Mouse (Mus musculus) heart, embryonic 10.5 days (tissue): ENCODE measurements around the gene Fam83f. TPM values are rescaled to one million over a fixed set of nuclear protein-coding genes. Genes with fewer than 3 reads are reported as not detected.
A peak's percentile ranks its signal among the peaks of the same experiment; 100 is the strongest.

Experiments used
- DNase-seq: peaks from one replicate; pipeline ENCODE4 v3.0.0-alpha.2; 2017; ENCODE audit warnings: low spot score
- H3K27ac ChIP-seq: fragments of 300-500 bp; sonication (generic); 2 replicates; pipeline ENCODE4 v1.5.1; 2016; ENCODE audit warnings: mild to moderate bottlenecking
- H3K27me3 ChIP-seq: fragments of 300-500 bp; sonication (generic); 2 replicates; pipeline ENCODE4 v1.6.1; 2016; ENCODE audit warnings: mild to moderate bottlenecking; ENCODE audit not compliant: poor library complexity, insufficient read depth, severe bottlenecking
- H3K36me3 ChIP-seq: fragments of 300-500 bp; sonication (generic); 2 replicates; pipeline ENCODE4 v1.6.1; 2016; ENCODE audit warnings: mild to moderate bottlenecking, moderate library complexity
- H3K4me1 ChIP-seq: fragments of 300-500 bp; sonication (generic); 2 replicates; pipeline ENCODE4 v1.6.1; 2016; ENCODE audit warnings: mild to moderate bottlenecking
- H3K4me3 ChIP-seq: fragments of 300-500 bp; sonication (generic); 2 replicates; pipeline ENCODE4 v1.5.1; 2016; ENCODE audit warnings: mild to moderate bottlenecking, moderate library complexity
- H3K9me3 ChIP-seq: fragments of 300-500 bp; sonication (generic); 2 replicates; pipeline ENCODE4 v1.6.1; 2016; ENCODE audit warnings: mild to moderate bottlenecking, moderate library complexity
- WGBS: fragments of 180-500 bp; shearing (Covaris S2); methylation state at CpG from one replicate; pipeline ENCODE4 v1.1.7; 2016; 5-methylcytosine and 5-hydroxymethylcytosine counted together
- microRNA-seq: library from miRNA; unstranded; fragments of <30 nt; microRNA quantifications from one replicate; pipeline ENCODE4, GENCODE M21; 2017
- polyA plus RNA-seq: library from polyadenylated mRNA; unstranded; fragments of >200 nt; fragmentation: Nextera tagmentation; extraction: Ambion mirVana; gene quantifications from 2 replicates; pipeline ENCODE4 v1.2.1, GENCODE M21; 2016

Gene Fam83f
- polyA plus RNA-seq, 1 experiment from 2014 or later, result 0.50 TPM

DNA sequence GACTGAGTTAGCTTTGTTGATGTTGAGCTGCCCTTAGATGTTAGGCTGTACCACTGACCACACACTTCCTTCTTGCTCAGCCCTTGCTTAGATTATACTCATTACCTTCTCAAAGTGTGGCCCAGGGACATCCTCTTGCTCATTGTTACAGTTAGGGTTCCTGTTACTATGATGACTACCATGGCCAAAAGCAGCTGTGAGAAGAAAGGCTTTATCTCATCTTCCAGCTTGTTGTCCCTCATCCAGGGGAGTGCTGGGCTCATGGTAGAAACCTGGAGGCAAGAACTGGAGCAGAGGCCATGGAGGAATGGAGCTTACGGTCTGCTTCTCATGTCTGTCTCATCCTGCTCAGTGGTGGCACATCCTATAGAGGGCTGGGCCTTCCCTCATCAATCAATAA lies 68.3 kb downstream of the Fam83f start:
- 63% methylated on average over 1 of the region's 1 CpGs for WGBS

GRCm38 (mm10) chr15:80741836-80742235 lies 70.2 kb downstream of the Fam83f start:
- Histone ChIP-seq H3K4me3 (no peak overlapping the region), H3K27me3 (no peaks in the 10 kb centered on the region), H3K36me3 (no peaks in the 10 kb centered on the region), H3K9me3 (no peaks in the 10 kb centered on the region), H3K4me1 (0 out of 2 replicates have a peak, but pooled peaks cover 3% of the 10 kb centered on the region), H3K27ac (no peak overlapping the region)
- DNase-seq, result no peak
- 84% methylated on average over 1 of the region's 1 CpGs for WGBS

More for the DNA sequence above, 68.3 kb downstream of the Fam83f start:
- no peak for DNase-seq
- no peak overlapping the region for H3K4me3 ChIP-seq
- no peaks in the 10 kb centered on the region for H3K36me3 ChIP-seq
- no peaks in the 10 kb centered on the region for H3K9me3 ChIP-seq
- no peaks in the 10 kb centered on the region for H3K27me3 ChIP-seq
- H3K4me1 ChIP-seq, result 0 out of 2 replicates have a peak, but pooled peaks cover 3% of the 10 kb centered on the region
- H3K27ac ChIP-seq, result peak overlapping the region; percentile 31; the same call in 1 of the 2 replicates

DNA sequence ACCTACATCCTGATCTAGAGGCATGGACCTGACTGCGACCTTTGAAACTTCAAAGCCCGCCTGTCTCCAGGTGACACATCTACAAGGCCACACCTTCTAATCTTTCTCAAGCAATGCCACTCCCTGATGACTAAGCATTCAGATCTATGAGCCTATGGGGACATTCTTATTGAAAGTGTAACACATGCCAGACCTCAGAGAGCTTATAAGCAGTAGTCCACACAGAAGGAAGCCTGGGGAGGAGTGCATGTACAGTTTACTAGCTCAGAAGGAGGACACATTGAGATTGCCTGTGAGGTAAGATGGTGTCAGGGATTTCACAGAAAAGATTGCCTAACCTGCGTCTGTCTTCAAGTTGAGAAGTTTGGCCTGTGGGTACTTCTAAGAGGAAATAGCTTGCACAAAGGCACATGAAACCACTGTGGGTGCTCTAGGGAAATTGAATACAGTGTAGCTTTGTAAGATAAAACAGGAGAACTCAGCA lies 71.4 kb downstream of the Fam83f start:
- H3K36me3 ChIP-seq, result no peaks in the 10 kb centered on the region
- 0 out of 2 replicates have a peak, but pooled peaks cover 3% of the 10 kb centered on the region for H3K4me1 ChIP-seq
- no peaks in the 10 kb centered on the region for H3K27me3 ChIP-seq
- no peak overlapping the region for H3K27ac ChIP-seq
- DNase-seq, result peak; percentile 78
- 76% methylated on average over 3 of the region's 3 CpGs for WGBS
- no peak overlapping the region for H3K4me3 ChIP-seq
- no peaks in the 10 kb centered on the region for H3K9me3 ChIP-seq

DNA sequence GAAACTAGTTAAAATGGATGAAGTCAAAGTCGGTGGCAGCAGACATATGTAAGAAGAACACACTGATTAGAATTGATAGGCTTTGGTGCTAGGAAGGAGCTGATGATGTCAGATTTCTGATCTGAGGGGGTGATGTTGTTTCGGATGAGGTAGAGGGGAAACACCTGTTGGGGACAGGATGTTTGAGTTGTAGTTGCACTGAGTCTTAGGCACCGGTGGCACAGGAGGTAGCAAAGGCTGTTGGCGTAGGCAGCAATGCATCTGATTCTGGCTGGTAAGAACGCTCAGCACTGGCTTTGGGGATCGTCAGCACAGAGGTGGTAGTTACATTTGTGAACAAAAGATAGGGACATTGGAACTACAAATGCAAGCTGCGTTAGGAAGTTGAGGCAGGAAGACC lies 72.0 kb downstream of the Fam83f start:
- WGBS, result 80% methylated on average over 7 of the region's 7 CpGs
- H3K27ac ChIP-seq, result no peak overlapping the region; the same call in 1 of the 2 replicates
- DNase-seq, result peak; percentile 75
- 0 out of 2 replicates have a peak, but pooled peaks cover 3% of the 10 kb centered on the region for H3K4me1 ChIP-seq
- no peaks in the 10 kb centered on the region for H3K9me3 ChIP-seq
- no peak overlapping the region for H3K4me3 ChIP-seq
- H3K27me3 ChIP-seq, result no peaks in the 10 kb centered on the region
- H3K36me3 ChIP-seq, result no peaks in the 10 kb centered on the region

DNA sequence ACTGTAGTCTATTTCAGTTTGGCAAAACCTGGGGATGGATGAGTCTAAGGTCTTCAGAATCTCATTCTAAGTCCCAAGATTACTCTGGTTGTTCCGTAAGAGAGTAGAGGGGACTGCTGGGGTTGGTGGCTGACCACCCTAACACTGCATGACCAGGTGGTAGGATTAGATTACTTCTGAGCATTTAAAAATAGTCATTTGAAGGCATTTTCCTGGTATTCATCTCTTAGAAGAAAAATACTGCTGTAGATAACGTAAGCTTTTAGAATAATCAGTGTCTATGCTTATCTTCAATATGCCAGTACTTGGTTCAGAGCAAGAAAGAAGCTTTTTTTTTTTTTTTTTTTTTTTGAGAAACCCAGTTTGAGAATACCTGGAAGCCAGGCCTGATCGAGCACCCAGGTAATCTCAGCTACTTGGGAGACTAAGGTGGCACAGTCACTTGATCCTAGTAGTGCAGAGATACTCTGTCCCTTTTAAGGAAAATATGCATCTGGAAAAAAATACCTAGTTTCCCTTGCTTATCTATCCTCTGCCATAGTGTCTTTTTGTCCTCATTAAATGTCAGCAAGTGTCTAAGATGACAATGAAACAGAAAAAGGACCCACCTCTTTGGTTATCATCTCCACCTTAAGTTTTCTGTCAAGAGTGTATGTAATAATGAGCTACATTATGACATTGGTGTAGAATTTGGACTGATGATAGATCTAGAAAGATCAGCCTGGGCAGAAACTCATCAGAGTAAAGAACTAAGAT lies 73.2 kb downstream of the Fam83f start:
- no peak overlapping the region for H3K27ac ChIP-seq
- H3K36me3 ChIP-seq, result no peaks in the 10 kb centered on the region
- no peak for DNase-seq
- H3K9me3 ChIP-seq, result no peaks in the 10 kb centered on the region
- H3K4me1 ChIP-seq, result peaks cover under 1% of the 10 kb centered on the region; the same call in 1 of the 2 replicates
- no peaks in the 10 kb centered on the region for H3K27me3 ChIP-seq
- WGBS, result 61% methylated on average over 3 of the region's 3 CpGs
- H3K4me3 ChIP-seq, result no peak overlapping the region

- Histone ChIP-seq H3K4me3 (no peak overlapping the region), H3K27ac (no peak overlapping the region), H3K9me3 (no peaks in the 10 kb centered on the region), H3K4me1 (peaks cover 7% of the 10 kb centered on the region; the same call in 1 of the 2 replicates), H3K36me3 (no peaks in the 10 kb centered on the region), H3K27me3 (no peaks in the 10 kb centered on the region)
- WGBS, result 16% methylated on average over 5 of the region's 5 CpGs
- DNase-seq, result peak; percentile 74
Measured at GRCm38 (mm10) chr15:80748979-80749378, 77.3 kb downstream of the Fam83f start.

Small RNAs within 50 kb of the gene (microRNA-seq; reads per million reads assigned to microRNA genes)
- gene Mir6957, result not detected

Other genes with a start within 250 kb of the Fam83f start
- gene Enthd1, start 106.7 kb upstream of the Fam83f start, polyA plus RNA-seq, result not detected in 2 replicates
- 4.9 and 5.0 TPM in 2 replicates for gene Grap2, start 99.3 kb upstream of the Fam83f start, polyA plus RNA-seq
- gene Tnrc6b, start 39.5 kb downstream of the Fam83f start, polyA plus RNA-seq, result 28.5 and 40.2 TPM in 2 replicates